Mouse (Mus musculus): ENCODE measurements around the gene Rgs6. TPM values are rescaled to one million over a fixed set of nuclear protein-coding genes. Genes with fewer than 3 reads are reported as not detected.

Gene Rgs6
- polyA plus RNA-seq, 1 experiment from 2014 or later: 0.92 TPM

GRCm38 (mm10) chr12:83208011-83208410 is 619.9 kb downstream of the Rgs6 start:
- Histone ChIP-seq H3K4me1 (ENCODE audit: control insufficient read depth, insufficient read depth, low read length) (peaks cover 22% of the 10 kb centered on the region), H3K9me3 (ENCODE audit: control insufficient read depth, low read length) (no peaks in the 10 kb centered on the region), H3K36me3 (ENCODE audit: control insufficient read depth, insufficient read depth, low read length) (no peaks in the 10 kb centered on the region), H3K4me3 (ENCODE audit: low read length) (no peak overlapping the region), H3K27me3 (ENCODE audit: control insufficient read depth, insufficient read depth, low read length) (no peaks in the 10 kb centered on the region), H3K27ac (ENCODE audit: low read depth, low read length) (no peak overlapping the region), H3K4me2 (replicated peaks; ENCODE audit: low read depth, low read length) (no peak overlapping the region), H3K9ac (ENCODE audit: low read depth, low read length) (no peak overlapping the region)
- WGBS: 59% methylated on average over 8 of the region's 8 CpGs
- no peak for ATAC-seq (ENCODE audit: low FRiP score, low TSS enrichment)

- no peak overlapping the region for H3K4me2 ChIP-seq (replicated peaks; ENCODE audit: low read depth, low read length)
- no peak overlapping the region for H3K9ac ChIP-seq (ENCODE audit: low read depth, low read length)
- no peaks in the 10 kb centered on the region for H3K9me3 ChIP-seq (ENCODE audit: control insufficient read depth, low read length)
- H3K4me3 ChIP-seq (ENCODE audit: low read length): no peak overlapping the region
- peaks cover 29% of the 10 kb centered on the region for H3K4me1 ChIP-seq (ENCODE audit: control insufficient read depth, insufficient read depth, low read length)
- H3K27me3 ChIP-seq (ENCODE audit: control insufficient read depth, insufficient read depth, low read length): no peaks in the 10 kb centered on the region
- no peaks in the 10 kb centered on the region for H3K36me3 ChIP-seq (ENCODE audit: control insufficient read depth, insufficient read depth, low read length)
- ATAC-seq (ENCODE audit: low FRiP score, low TSS enrichment): no peak
- 61% methylated on average over 6 of the region's 6 CpGs for WGBS
- peak overlapping the region; percentile 39; the same call in 1 of the 2 replicates for H3K27ac ChIP-seq (ENCODE audit: low read depth, low read length)
Observed at GRCm38 (mm10) chr12:83208841-83209240, 620.7 kb downstream of the Rgs6 start.

- no peaks in the 10 kb centered on the region for H3K9me3 ChIP-seq (ENCODE audit: control insufficient read depth, low read length)
- peaks cover 33% of the 10 kb centered on the region for H3K4me1 ChIP-seq (ENCODE audit: control insufficient read depth, insufficient read depth, low read length)
- no peaks in the 10 kb centered on the region for H3K36me3 ChIP-seq (ENCODE audit: control insufficient read depth, insufficient read depth, low read length)
- no peaks in the 10 kb centered on the region for H3K27me3 ChIP-seq (ENCODE audit: control insufficient read depth, insufficient read depth, low read length)
- no peak overlapping the region for H3K4me2 ChIP-seq (replicated peaks; ENCODE audit: low read depth, low read length)
- H3K27ac ChIP-seq (ENCODE audit: low read depth, low read length): peak overlapping the region; percentile 55; the same call in 1 of the 2 replicates
- H3K4me3 ChIP-seq (ENCODE audit: low read length): no peak overlapping the region
- no peak overlapping the region for H3K9ac ChIP-seq (ENCODE audit: low read depth, low read length)
- ATAC-seq (ENCODE audit: low FRiP score, low TSS enrichment): no peak
- 37% methylated on average over 6 of the region's 6 CpGs for WGBS
Observed at GRCm38 (mm10) chr12:83209461-83209860, 621.4 kb downstream of the Rgs6 start.

- ATAC-seq (ENCODE audit: low FRiP score, low TSS enrichment): peak; percentile 13; the same call in 1 of the 2 replicates
- WGBS: 22% methylated on average over 5 of the region's 5 CpGs
- no peak overlapping the region for H3K4me3 ChIP-seq (ENCODE audit: low read length)
- H3K4me1 ChIP-seq (ENCODE audit: control insufficient read depth, insufficient read depth, low read length): peaks cover 33% of the 10 kb centered on the region
- H3K36me3 ChIP-seq (ENCODE audit: control insufficient read depth, insufficient read depth, low read length): no peaks in the 10 kb centered on the region
- no peak overlapping the region for H3K4me2 ChIP-seq (replicated peaks; ENCODE audit: low read depth, low read length)
- peak overlapping the region; percentile 47; the same call in 1 of the 2 replicates for H3K27ac ChIP-seq (ENCODE audit: low read depth, low read length)
- H3K27me3 ChIP-seq (ENCODE audit: control insufficient read depth, insufficient read depth, low read length): no peaks in the 10 kb centered on the region
- no peak overlapping the region for H3K9ac ChIP-seq (ENCODE audit: low read depth, low read length)
- no peaks in the 10 kb centered on the region for H3K9me3 ChIP-seq (ENCODE audit: control insufficient read depth, low read length)
Observed at GRCm38 (mm10) chr12:83210294-83210693, 622.2 kb downstream of the Rgs6 start.

GRCm38 (mm10) chr12:83210735-83211134 is 622.6 kb downstream of the Rgs6 start:
- H3K9me3 ChIP-seq (ENCODE audit: control insufficient read depth, low read length): no peaks in the 10 kb centered on the region
- H3K36me3 ChIP-seq (ENCODE audit: control insufficient read depth, insufficient read depth, low read length): no peaks in the 10 kb centered on the region
- no peak for ATAC-seq (ENCODE audit: low FRiP score, low TSS enrichment)
- H3K27me3 ChIP-seq (ENCODE audit: control insufficient read depth, insufficient read depth, low read length): no peaks in the 10 kb centered on the region
- peaks cover 33% of the 10 kb centered on the region for H3K4me1 ChIP-seq (ENCODE audit: control insufficient read depth, insufficient read depth, low read length)
- H3K9ac ChIP-seq (ENCODE audit: low read depth, low read length): no peak overlapping the region
- WGBS: 46% methylated on average over 3 of the region's 3 CpGs
- peak overlapping the region; percentile 47; the same call in 1 of the 2 replicates for H3K27ac ChIP-seq (ENCODE audit: low read depth, low read length)
- H3K4me2 ChIP-seq (replicated peaks; ENCODE audit: low read depth, low read length): no peak overlapping the region
- no peak overlapping the region for H3K4me3 ChIP-seq (ENCODE audit: low read length)

GRCm38 (mm10) chr12:83211146-83211822 is 623.2 kb downstream of the Rgs6 start:
- no peak overlapping the region for H3K4me3 ChIP-seq (ENCODE audit: low read length)
- ATAC-seq (ENCODE audit: low FRiP score, low TSS enrichment): no peak
- WGBS: 71% methylated on average over 7 of the region's 7 CpGs
- peaks cover 33% of the 10 kb centered on the region for H3K4me1 ChIP-seq (ENCODE audit: control insufficient read depth, insufficient read depth, low read length)
- no peak overlapping the region for H3K9ac ChIP-seq (ENCODE audit: low read depth, low read length)
- no peaks in the 10 kb centered on the region for H3K36me3 ChIP-seq (ENCODE audit: control insufficient read depth, insufficient read depth, low read length)
- H3K27me3 ChIP-seq (ENCODE audit: control insufficient read depth, insufficient read depth, low read length): no peaks in the 10 kb centered on the region
- H3K27ac ChIP-seq (ENCODE audit: low read depth, low read length): 0 out of 2 replicates have a peak overlapping the region, but pooled peaks have one; percentile 47
- no peaks in the 10 kb centered on the region for H3K9me3 ChIP-seq (ENCODE audit: control insufficient read depth, low read length)
- H3K4me2 ChIP-seq (replicated peaks; ENCODE audit: low read depth, low read length): no peak overlapping the region

Data from kidney, embryonic 14.5 days (tissue).